Mouse (Mus musculus) megakaryocyte, adult 5-6 weeks (primary cell): ENCODE results near the gene Pagr1a. TPM values are rescaled to one million over a fixed set of nuclear protein-coding genes. Genes with fewer than 3 reads are reported as not detected.

ENCODE experiments used
- ATAC-seq: 2 replicates; pipeline ENCODE4 v1.8.0; 2016; ENCODE audit warnings: mild to moderate bottlenecking, inconsistent platforms; ENCODE audit not compliant: poor library complexity, severe bottlenecking
- total RNA-seq, 2 experiments: library from RNA; stranded (forward) in 1 of 2; stranded (reverse) in 1 of 2; fragments of 153-499, 151-499 nt in 1 of 2; fragments of 221-1000, 200-1000 nt in 1 of 2; gene quantifications; 2 replicates each; pipeline versions ENCODE4 v1.2.3 to v1.2.4; 2015 to 2017

Gene Pagr1a
- total RNA-seq (2015) (40.7 and 62.5 TPM in 2 replicates), total RNA-seq (2017) (25.5 and 67.0 TPM in 2 replicates)

DNA sequence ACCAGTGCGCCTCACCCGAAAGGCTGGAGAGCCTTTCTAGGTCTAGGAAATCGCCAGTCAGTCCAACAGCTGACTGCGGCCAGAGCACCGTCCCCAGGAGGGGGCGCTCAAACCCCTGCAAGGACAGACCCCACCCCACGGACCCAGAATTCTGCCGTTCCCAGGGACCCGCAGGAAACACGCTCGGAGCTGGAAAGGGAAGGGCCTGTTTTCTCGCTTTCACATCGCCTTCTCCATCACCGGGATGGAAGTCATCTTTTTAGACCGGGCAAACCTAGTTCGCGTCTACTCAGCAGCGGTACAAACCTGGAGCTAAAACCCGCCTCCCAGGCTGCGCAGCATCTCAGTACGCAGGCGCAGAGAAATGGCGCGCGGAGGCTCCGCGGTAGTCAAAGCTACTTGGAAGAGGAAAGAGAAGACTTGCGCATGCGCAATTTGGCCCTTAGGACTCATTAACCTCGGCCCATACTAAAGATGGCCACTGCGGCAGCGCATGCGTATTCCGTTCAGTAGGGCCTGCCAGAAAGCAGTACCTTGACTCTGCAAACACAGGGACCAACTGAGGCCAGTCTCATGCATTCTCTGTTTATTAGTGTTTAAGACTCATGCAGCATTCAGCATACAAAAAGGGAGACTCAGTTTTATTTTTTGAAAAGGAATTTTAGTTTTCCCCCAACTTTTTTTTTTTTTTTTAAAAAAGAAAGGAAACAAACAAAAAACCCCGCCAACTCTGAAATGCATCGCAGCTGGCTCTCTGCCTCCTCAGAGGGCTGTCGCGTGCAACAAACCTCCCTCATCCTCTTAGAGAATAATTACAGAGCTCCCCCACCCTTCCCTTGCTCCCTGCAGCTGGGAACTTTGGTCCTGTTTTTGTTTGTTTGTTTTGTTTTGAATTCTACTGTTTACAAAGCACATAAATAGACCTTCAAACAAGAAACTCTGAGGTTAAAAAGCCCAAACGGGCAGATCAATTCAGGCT is at the start of gene Pagr1a:
TSS of gene Pagr1a (minus strand) at position 382 of the 979 bp plus-strand sequence.
- ATAC-seq: peak; percentile 63

DNA sequence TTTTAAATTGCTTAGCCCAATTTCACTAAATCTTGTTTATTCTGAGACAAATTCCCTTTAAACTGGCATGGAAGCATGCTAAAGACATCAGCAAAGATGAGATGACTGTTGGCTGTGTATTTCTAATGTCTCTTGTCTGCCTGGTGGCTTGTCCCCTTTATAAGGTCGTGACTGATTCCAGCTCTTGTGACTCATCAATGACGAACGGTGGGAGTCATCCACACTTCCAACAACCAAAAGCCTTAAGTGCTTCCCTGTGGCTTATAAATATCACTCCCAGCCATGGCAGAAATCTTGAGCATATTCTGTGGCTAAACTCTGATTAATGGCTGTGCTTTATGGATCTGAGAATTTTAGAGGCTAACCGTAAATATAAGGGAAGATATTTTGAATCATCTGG is 49.2 kb upstream of the Pagr1a start:
- ATAC-seq: no peak

DNA sequence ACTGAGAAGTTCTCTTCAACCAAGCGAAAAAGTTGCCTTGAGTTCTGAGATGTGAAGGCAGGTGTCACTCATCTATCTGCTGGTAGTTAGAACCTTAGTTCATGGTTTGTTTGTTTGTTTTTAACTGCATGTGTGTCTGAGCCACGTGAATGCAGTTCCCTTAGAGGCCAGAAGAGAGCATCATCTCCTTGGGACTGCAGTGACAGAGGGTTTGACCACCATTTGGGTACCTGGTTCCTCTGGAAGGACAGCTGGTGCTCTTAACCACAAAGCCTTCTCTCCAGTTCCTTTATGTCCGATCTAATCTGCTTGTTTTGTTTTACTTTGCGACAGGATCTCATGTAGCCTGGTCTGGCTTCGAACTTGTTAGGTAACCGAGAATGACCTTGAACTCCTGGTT is 48.4 kb upstream of the Pagr1a start:
- ATAC-seq: no peak

DNA sequence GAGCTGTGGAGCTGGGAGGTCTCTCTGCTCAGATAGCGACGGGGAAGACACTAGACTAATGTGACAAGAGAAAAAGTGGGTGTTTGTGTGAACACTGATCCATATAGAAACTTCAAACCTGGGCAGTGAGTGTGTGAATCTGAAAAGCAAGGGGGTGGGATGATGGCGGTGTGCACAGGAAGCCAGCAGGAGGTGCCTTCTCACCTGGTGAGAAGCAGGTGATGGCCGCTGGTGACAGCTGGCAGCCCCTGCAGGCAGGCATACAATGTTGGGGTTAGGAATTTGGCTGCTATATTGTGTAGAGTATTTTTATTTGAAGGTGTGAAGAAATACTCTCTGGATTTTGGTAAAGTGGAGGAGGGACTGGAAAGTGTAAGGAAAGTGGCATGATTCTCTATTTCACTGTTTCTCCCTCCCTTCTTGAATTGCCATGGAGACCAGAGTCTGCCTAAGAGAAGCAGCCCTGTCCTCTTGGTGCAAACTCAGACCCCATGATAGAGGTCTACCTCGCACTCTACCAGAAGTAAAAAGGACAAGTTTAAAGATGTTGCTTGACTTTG is 38.0 kb upstream of the Pagr1a start:
- no peak for ATAC-seq

GRCm38 (mm10) chr7:127041851-127042672 is 24.9 kb upstream of the Pagr1a start, which contains the start of gene Kif22:
Gene Kif22 (minus strand): TSS chr7:127042471.
- peak; percentile 100 for ATAC-seq

DNA sequence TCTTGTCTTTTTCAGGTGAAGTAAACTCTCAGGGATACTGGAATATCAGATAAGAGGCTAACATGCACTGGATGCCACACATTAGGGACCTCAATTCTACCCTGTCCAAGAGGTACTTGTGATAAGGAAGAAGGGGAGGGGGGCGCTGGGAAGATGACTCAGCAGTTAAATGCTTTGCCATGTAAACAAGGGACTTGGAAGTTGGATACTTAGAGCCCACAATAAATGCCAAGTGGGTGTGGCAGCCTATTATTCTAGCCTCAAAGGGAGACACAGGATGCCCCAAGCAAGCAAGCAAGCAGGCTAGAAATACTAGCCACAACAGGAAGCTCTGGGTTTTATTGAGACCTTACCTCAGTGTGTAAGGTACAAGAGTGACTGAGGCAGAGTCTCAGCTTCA is 14.1 kb upstream of the Pagr1a start:
- no peak for ATAC-seq

- no peak for ATAC-seq
Measured at GRCm38 (mm10) chr7:127030172-127030571, 13.0 kb upstream of the Pagr1a start.

DNA sequence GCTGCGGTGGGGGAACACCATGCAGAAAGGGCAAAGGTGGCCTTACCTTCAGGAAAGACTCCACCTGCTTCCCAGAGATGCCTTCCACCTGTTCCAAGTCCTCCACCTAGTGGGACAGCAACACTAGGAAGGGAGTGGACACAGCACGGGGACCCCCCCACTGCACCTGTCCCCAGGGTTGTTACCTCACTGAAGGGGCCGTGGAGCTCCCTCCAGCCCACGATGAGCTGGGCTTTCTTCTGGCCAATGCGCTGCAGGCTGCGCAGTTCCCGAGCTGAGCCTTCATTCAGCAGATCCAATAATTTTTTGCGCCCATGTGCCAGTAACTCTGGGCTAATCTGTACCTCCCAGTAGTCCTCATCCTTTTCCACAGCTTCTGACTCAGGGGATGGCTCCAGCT is 10.7 kb upstream of the Pagr1a start:
- ATAC-seq: no peak

GRCm38 (mm10) chr7:127026984-127027726 is 10.0 kb upstream of the Pagr1a start, which contains the start of gene Maz:
Gene Maz (minus strand): TSS chr7:127027037.
- ATAC-seq: peak; percentile 76

- peak; percentile 3; the same call in 1 of the 2 replicates for ATAC-seq
Measured at GRCm38 (mm10) chr7:127026616-127026983, 9.4 kb upstream of the Pagr1a start.

DNA sequence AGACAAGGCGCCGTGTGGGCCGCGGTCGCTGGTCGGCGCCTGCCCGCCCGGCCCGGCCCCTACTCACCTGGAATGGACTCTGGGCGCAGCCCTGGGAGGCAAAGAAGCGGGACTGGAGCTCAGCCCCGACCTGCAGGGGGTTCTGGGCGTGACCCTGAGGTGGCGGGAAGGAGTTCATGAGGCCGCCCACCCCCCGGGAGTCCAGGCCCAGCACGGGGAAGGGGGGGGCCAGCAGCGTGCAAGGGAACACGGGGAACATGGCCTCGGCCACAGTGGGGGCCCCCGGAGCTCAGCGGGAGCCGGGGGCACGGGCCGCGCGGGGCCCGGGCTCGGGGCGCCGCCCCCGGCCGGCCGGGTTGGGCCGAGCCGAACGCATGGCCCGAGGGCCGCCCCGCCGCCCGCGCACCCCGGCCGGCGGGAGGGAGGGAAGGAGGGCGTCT is 9.0 kb upstream of the Pagr1a start:
- ATAC-seq: no peak

- ATAC-seq: no peak
Measured at GRCm38 (mm10) chr7:127025556-127026160, 8.5 kb upstream of the Pagr1a start.

- ATAC-seq: peak; percentile 38
Measured at GRCm38 (mm10) chr7:127024755-127025555, 7.8 kb upstream of the Pagr1a start.

- no peak for ATAC-seq
Measured at GRCm38 (mm10) chr7:127023896-127024690, 6.9 kb upstream of the Pagr1a start.

DNA sequence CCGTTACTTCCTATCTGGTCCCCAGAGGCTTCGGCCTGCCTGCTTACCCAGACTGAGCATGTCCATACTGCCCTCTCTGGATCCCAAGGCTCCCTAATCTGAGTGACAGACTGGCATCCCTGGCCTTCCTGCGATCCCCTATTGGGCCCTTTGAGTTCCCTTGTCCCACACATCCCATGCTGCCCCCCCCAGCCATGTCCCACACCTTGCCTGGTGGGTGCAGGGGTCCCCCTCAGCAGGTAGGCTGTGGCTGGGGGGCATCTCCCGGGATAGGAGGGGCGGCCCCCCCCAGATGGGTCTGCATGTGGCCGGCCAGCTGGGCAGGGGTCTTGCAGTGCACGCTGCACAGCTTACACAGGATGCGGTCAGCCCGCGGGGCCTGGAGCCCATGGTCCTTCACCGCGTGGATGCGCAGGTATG is 6.1 kb upstream of the Pagr1a start:
- no peak for ATAC-seq

DNA sequence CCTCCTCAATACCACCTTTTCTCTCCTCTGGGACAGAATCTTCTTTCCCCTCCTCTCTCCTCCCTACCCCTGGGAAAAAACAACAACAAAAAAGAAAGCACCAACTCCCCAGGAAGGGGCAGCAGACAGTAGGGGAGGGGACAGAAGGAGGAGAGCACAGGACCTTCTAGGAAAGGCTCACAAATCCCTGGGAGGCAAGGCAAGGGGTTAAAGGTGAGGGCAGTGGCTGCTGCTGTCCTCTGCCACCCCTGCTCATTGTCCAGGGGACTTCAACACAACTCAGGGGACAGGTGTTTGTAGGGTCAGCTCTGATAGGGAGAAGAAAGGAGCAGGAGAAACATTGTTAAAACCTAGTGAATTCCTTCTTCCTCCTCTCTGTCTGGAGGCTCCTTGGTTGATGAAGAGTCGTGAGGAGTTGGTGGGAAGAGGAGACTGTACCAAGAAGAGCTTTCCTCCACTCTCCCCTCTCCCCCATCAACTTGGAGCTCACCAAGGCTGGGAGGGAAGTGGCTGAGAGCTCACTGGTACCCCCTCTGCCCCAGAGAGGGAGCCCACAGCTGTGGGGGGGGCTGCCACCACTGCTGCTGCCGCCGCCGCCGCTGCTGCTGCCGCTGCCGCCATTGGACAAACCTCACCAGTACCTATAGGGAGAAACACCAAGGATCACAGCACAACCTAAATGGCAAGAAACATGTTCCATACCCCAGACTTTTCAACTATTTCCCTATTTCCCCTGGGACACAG is 5.5 kb upstream of the Pagr1a start:
- ATAC-seq: no peak
